Mouse (Mus musculus) liver, adult 2 months (tissue): ENCODE results near the gene Cxcr2. TPM values are rescaled to one million over a fixed set of nuclear protein-coding genes. Genes with fewer than 3 reads are reported as not detected.

ENCODE experiments used
- DNase-seq: peaks from one replicate; pipeline ENCODE4 v3.0.0-alpha.2; 2011; ENCODE audit warnings: low read depth, low spot score; ENCODE audit errors: extremely low read depth
- H3K27ac ChIP-seq: fragments of 200-500 bp; replicated peaks from 2 replicates; pipeline ENCODE4 v1.5.1; 2012; ENCODE audit warnings: low read depth, mild to moderate bottlenecking, control low read depth, inconsistent platforms, low read length; ENCODE audit not compliant: insufficient read depth
- H3K27me3 ChIP-seq: fragments of 200-500 bp; 2 replicates; pipeline ENCODE4 v1.6.1; 2012; ENCODE audit warnings: mild to moderate bottlenecking, moderate library complexity, low read length, inconsistent platforms; ENCODE audit not compliant: control insufficient read depth, insufficient read depth
- H3K36me3 ChIP-seq: fragments of 200-500 bp; 2 replicates; pipeline ENCODE4 v1.6.1; 2012; ENCODE audit warnings: low read length, inconsistent platforms; ENCODE audit not compliant: control insufficient read depth, insufficient read depth
- H3K4me1 ChIP-seq: fragments of 200-500 bp; 2 replicates; pipeline ENCODE4 v1.6.1; 2011; ENCODE audit warnings: low read length; ENCODE audit not compliant: control insufficient read depth, insufficient read depth
- H3K4me3 ChIP-seq: fragments of 200-500 bp; 2 replicates; pipeline ENCODE4 v1.5.1; 2011; ENCODE audit warnings: low read depth, mild to moderate bottlenecking, control low read depth, low read length, moderate library complexity; ENCODE audit not compliant: insufficient read depth
- H3K79me2 ChIP-seq: fragments of 200-500 bp; 2 replicates; pipeline ENCODE4 v1.6.1; 2012; ENCODE audit warnings: inconsistent platforms, mild to moderate bottlenecking, low read length, moderate library complexity; ENCODE audit not compliant: control insufficient read depth, insufficient read depth
- H3K9ac ChIP-seq: fragments of 200-500 bp; 2 replicates; pipeline ENCODE4 v1.6.1; 2012; ENCODE audit warnings: low read depth, mild to moderate bottlenecking, control low read depth, inconsistent platforms, low read length
- CTCF ChIP-seq: fragments of 200-500 bp; IDR thresholded peaks from 2 replicates; pipeline ENCODE4 v1.5.1; 2011; ENCODE audit warnings: low read depth, low read length, control low read depth
- POLR2A ChIP-seq: fragments of 200-500 bp; IDR thresholded peaks from 2 replicates; pipeline ENCODE4 v1.6.1; 2011; ENCODE audit warnings: low read length, control low read depth; ENCODE audit not compliant: insufficient read depth; ENCODE audit errors: extremely low read depth
- WGBS: fragments of 180-500 bp; shearing (Covaris S2); methylation state at CpG from one replicate; pipeline ENCODE4 v1.1.7; 2018; 5-methylcytosine and 5-hydroxymethylcytosine counted together
- polyA plus RNA-seq: library from polyadenylated mRNA; depleted of rRNA; stranded (reverse); fragments of >200 nt; gene quantifications from 2 replicates; pipeline ENCODE4 v1.2.3, GENCODE M21; 2012
- total RNA-seq: library from RNA; depleted of rRNA; stranded (reverse); fragments of >200 nt; gene quantifications from 2 replicates; pipeline ENCODE4 v1.2.3, GENCODE M21; 2014

The Cxcr2 gene
- total and polyA plus RNA-seq, 2 experiments, result 0.13 TPM; not detected in 1

DNA sequence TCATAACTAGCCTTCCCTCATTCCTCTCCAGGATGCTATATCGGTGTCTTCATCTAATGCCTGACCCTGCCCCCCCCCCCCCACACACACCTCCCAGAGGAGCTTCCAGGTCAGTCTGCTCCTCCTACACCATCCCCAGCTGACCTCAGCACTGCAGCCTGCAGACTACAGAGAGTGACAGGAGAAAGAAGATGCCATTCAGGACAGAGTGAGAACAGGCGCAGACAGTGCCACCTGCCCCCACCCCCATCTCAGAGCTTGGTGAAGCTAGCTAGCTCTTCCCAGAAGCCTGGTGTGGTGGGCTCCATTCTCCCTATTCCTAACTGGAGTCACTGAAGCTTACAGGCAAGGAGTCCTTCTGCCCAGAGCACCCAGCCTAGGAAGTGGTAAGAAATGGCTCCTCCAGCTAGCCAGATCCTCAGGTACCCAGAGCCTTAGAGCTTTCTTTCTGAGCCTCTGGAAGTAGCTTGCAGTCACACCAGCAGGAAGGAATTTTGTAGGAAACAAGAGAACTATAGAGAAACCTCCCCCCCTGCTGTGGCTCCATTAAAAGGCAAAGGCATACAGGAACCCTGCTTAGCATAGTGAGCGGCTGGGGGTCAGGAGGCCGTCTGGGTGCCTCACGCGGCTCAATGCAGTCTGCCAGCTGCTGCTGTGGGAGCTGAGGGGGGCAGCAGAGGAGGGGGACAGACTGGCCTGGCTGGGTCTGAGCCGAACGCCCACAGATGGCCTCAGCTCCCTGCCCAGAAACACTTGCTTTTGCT, 42.7 kb upstream of the Cxcr2 start:
- Histone ChIP-seq H3K27me3 (no peaks in the 10 kb centered on the region), H3K27ac (no peak overlapping the region), H3K4me3 (no peak overlapping the region), H3K9ac (no peak overlapping the region; the same call in 1 of the 2 replicates), H3K79me2 (no peaks in the 10 kb centered on the region), H3K36me3 (no peaks in the 10 kb centered on the region), H3K4me1 (peaks cover 21% of the 10 kb centered on the region)
- no peak for TF ChIP-seq CTCF
- no peak for TF ChIP-seq POLR2A
- no peak for DNase-seq
- 46% methylated on average over 8 of the region's 8 CpGs for WGBS

DNA sequence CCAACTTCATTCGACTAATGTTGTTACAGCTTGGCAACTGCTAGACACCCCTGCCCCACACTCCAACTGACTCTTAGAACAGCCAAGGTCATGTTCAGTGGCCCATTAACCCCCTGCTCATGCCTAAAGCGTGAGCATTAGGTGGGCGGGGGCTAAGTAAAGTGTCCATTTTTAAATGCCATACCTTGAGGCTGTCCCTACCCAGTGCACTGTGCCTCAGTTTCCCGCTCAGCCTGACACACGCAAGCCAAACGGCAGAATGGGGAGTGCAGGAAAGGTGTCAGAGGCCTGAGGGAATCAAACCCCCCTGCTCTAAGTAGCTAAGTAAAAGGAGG, 42.1 kb upstream of the Cxcr2 start:
- no peak overlapping the region for H3K9ac ChIP-seq
- H3K4me3 ChIP-seq, result no peak overlapping the region
- peak; percentile 41 for DNase-seq
- TF ChIP-seq CTCF, result no peak
- no peak for TF ChIP-seq POLR2A
- H3K4me1 ChIP-seq, result peaks cover 21% of the 10 kb centered on the region
- H3K79me2 ChIP-seq, result no peaks in the 10 kb centered on the region; the same call in 1 of the 2 replicates
- no peaks in the 10 kb centered on the region for H3K27me3 ChIP-seq
- H3K36me3 ChIP-seq, result no peaks in the 10 kb centered on the region
- 56% methylated on average over 6 of the region's 6 CpGs for whole genome bisulfite sequencing
- H3K27ac ChIP-seq, result no peak overlapping the region

DNA sequence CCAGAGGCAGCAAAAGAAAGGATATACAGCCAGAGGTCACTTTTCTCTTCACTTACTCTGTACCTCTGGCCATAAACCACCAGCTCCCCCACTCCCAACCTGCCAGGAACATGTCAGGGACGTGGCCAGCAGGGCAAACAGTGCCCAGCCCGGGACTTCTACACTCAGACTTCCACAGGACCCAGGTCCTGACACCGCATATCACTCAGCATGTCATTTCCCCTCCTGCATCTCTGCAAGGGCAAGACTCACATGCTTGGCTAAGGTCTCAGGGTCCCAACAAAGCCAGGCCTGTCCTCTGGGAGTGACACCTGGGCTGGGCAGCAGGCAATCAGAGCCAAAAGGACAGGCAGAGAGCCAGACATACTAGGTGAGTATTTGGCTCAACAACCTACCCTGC, 40.7 kb upstream of the Cxcr2 start:
- WGBS, result 7% methylated on average over 3 of the region's 3 CpGs
- H3K27me3 ChIP-seq, result no peaks in the 10 kb centered on the region
- no peak for TF ChIP-seq CTCF
- TF ChIP-seq POLR2A, result no peak
- no peaks in the 10 kb centered on the region for H3K36me3 ChIP-seq
- H3K4me1 ChIP-seq, result peaks cover 21% of the 10 kb centered on the region
- H3K27ac ChIP-seq, result no peak overlapping the region
- DNase-seq, result peak; percentile 82
- H3K9ac ChIP-seq, result no peak overlapping the region
- no peak overlapping the region for H3K4me3 ChIP-seq
- H3K79me2 ChIP-seq, result no peaks in the 10 kb centered on the region; the same call in 1 of the 2 replicates

DNA sequence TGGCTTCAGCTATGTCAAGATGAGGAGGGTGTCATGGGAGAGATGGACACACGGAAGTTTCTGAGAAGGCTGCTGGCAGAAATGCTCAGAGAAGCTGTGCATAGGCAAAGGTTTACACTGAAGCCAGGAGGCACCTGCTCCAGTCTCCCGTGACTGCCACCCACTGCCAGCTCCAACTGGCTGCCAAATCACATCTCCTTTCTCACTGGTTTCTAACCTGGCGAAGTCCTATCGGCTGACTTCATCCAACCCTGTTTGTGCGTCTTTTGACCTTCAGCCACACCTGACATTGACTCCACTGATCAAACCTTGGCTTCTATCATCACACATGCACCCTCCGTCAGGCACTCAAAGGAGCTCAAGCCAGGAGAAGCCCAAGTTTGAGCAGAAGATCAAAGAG, 35.9 kb upstream of the Cxcr2 start:
- Histone ChIP-seq H3K36me3 (no peaks in the 10 kb centered on the region), H3K79me2 (no peaks in the 10 kb centered on the region; the same call in 1 of the 2 replicates), H3K27me3 (no peaks in the 10 kb centered on the region), H3K4me3 (no peak overlapping the region), H3K27ac (no peak overlapping the region), H3K4me1 (peaks cover 8% of the 10 kb centered on the region), H3K9ac (no peak overlapping the region)
- peak; percentile 63 for DNase-seq
- TF ChIP-seq POLR2A, result no peak
- no peak for TF ChIP-seq CTCF
- 40% methylated on average over 6 of the region's 6 CpGs for WGBS

DNA sequence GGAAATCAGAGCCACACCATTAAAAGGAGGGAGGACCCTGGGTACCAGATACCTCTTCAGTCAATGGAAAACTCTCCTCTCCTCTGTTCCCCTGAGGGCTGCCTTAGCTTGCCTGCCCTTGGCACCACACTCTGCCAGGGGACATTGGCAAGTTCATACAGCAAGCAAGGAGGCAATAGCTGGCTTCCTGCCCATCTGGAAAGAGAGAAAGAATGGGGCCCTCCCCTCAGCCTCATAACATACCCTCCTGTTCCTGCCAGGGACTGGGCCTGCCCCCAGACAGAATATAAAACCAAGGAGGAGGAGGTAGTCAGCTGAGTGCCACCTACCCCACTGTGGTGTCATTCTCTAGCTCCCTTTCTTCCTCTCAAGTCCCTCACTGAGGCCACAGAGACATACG, 34.7 kb upstream of the Cxcr2 start:
- Histone ChIP-seq H3K4me3 (no peak overlapping the region), H3K9ac (no peak overlapping the region), H3K27me3 (no peaks in the 10 kb centered on the region), H3K36me3 (no peaks in the 10 kb centered on the region), H3K79me2 (no peaks in the 10 kb centered on the region; the same call in 1 of the 2 replicates), H3K27ac (no peak overlapping the region), H3K4me1 (0 out of 2 replicates have a peak, but pooled peaks cover 2% of the 10 kb centered on the region)
- DNase-seq, result no peak
- 95% methylated on average over 1 of the region's 1 CpGs for WGBS
- no peak for TF ChIP-seq CTCF
- no peak for TF ChIP-seq POLR2A

DNA sequence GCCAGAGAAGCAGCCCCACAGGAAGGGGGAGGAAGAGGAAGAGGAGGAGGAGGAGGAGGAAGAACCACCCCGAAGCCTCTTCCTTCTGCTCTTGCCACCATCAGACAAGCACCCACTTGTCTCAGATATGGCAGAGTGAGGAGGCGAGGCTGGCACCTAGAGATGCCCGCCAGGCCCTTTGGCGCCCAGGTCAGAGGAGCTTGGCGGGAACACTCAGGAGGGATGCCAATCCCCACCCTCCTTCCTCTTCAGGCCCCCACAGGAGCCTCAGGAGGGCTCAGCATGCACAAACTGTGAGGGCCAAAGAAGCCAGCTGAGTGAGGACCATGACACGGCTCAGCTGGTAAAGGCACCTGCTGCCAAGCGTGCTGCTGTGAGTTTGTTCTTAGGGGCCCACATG, 32.7 kb upstream of the Cxcr2 start:
- H3K4me3 ChIP-seq, result no peak overlapping the region
- no peak for DNase-seq
- no peaks in the 10 kb centered on the region for H3K36me3 ChIP-seq
- no peaks in the 10 kb centered on the region; the same call in 1 of the 2 replicates for H3K79me2 ChIP-seq
- TF ChIP-seq CTCF (no peak), POLR2A (no peak)
- H3K27ac ChIP-seq, result no peak overlapping the region
- H3K9ac ChIP-seq, result no peak overlapping the region
- H3K27me3 ChIP-seq, result no peaks in the 10 kb centered on the region
- 82% methylated on average over 7 of the region's 7 CpGs for WGBS
- 0 out of 2 replicates have a peak, but pooled peaks cover 2% of the 10 kb centered on the region for H3K4me1 ChIP-seq
